Mouse (Mus musculus) G1E-ER4 (cell line): Measurements from ENCODE around the gene St7. TPM values are rescaled to one million over a fixed set of nuclear protein-coding genes. Genes with fewer than 3 reads are reported as not detected.

Experiments used
- GATA1 ChIP-seq: IDR thresholded peaks from one replicate; pipeline ENCODE4 v1.8.0; 2012; ENCODE audit warnings: low read length, inconsistent platforms
- polyA plus RNA-seq: library from polyadenylated mRNA; stranded (reverse); fragments of >175 nt; gene quantifications from 2 replicates; pipeline ENCODE4 v1.2.3, GENCODE M21; 2012

St7 gene
- polyA plus RNA-seq, 1 experiment = 5.5 TPM

DNA sequence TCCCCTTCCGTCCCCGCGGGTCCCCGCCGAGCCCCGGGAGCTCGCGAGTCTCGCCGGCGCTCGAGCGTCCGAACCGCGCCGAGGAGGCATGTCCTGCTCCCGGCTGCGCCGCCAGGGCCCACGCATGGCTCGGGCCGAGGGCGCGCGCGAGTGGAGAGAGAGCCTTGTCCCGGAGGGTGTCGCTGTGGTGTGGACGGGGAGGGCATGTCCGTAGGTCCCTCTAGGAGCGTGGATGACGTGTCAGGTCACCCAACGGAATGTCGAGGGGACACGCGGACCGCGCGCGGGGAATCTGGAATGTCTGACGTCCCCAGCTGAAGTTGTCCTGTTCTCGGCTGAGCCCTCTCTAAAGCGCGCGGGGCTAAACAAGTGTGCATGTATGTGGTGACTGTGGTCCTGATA, 1.8 kb downstream of the St7 start:
- no peak for TF ChIP-seq GATA1

DNA sequence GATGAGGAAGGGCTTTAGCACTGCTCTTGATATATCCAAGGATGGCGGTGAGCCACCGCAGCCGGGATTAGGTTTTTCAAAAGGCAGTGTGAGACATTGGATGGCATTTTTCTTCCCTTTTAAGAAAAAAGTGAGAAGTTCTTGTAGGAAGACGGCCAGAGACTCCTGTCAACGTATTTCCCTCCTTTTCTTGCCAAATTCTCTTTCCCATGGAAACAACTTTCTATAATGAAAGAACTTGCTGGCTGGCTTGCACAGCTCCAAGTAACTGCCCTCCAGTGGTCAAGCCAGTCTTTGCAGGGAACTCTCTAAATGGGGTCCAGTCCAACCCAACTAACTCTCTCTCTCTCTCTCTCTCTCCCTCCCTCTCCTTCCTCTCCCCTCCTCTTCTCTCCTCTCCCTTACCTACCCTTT, 3.6 kb downstream of the St7 start:
- no peak for TF ChIP-seq GATA1

DNA sequence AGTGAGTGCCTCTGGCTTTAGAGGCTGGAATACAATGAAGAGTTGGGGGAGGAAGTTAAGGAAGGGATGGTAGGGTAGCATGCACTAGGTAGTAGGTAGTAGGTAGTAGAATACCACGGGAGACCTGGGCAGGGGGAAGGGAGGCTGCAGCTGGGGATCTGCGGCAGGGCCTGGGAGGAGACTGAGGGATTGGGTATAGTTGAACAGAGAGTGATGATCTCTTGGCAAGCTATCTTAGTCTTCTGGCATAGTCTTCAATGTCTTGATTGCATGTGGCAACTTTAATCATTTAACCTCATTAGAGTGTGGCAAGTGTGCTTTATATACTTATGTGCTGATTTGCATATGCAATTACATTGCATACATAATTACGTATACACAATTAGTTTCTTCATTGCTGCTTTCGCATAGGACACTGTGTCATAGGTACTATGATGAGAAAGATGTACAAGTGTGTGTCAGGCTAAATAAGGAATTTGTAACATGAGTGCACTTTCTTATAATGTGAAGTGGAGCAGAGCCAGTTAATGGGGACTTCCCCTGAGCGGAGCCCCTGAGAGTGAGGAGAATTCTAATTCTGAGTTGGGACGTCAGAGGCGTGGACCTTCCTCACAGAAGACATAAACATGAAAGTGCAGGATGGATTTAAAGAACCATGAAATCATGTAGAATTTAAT, 8.3 kb downstream of the St7 start:
- TF ChIP-seq GATA1 = no peak

DNA sequence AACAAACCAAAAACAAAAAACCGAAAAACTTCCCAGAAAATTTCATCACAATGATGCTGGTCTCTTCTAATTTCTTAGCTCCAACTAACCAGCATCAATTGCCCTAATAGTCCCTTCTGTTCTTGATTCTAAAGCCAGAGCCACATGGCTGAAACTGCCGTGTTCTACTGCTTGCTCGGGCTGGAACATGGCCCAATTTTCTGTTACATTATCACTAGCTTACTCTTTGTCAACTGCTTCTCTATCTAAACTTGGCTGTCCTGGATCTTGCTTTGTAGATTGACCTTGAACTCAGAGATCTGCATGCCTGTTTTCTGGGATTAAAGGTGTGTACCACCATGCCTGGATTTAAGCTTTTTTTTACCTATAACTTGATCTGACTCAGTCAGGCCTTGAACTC, 13.2 kb downstream of the St7 start:
- no peak for TF ChIP-seq GATA1

DNA sequence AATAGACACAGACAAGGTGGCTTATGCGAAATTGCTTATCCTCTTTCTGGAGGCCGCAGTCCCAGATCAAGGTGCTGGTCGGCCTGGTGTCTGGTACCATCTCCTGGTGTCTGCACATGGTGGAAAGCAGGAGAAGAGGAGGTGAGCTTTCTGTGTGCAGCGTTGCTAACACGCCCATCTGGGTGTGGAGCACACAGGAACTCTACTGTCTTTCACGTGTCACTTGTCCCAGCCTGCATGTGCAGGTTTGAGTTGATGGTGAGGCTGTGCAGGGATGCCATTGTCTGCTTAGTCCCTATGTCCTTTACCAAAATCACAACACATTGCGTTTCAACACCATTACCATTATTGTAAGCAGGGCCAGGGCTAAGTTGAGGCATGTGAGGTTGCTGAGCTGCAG, 26.2 kb downstream of the St7 start:
- TF ChIP-seq GATA1 = no peak

DNA sequence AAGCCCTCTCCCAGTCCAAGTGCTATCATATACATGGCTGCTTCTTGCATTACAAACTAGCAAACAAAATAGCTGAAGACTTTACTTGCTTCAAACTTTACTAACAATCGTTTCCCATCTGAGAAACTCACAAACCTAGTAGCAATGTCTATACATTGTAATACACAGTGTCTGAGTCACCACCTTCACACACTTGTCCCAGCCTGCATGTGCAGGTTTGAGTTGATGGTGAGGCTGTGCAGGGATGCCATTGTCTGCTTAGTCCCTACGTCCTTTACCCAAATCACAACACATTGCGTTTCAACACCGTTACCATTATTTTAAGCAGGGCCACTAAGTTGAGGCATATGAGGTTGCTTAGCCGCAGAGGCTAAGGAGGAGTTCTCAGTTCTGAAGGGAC, 26.7 kb downstream of the St7 start:
- no peak for TF ChIP-seq GATA1

DNA sequence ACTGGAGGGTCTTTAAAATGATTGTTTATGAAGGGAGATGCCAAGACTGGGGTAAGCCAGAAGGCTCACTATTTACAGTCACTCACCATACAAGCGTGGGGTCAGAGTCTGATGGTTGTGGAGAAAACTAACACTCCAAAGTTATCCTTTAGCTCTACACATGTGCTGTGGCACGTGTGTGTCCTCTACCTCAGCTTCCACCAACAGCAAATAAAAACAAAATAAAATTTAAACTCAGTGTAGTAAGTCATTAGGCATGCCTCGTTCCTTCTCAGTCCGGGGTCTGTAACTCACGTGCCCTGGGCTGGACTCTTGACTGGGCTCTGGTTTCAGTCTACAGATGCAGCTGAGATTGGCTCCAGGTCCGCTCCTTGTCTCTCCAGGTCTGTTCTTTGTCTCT, 27.3 kb downstream of the St7 start:
- no peak for TF ChIP-seq GATA1

DNA sequence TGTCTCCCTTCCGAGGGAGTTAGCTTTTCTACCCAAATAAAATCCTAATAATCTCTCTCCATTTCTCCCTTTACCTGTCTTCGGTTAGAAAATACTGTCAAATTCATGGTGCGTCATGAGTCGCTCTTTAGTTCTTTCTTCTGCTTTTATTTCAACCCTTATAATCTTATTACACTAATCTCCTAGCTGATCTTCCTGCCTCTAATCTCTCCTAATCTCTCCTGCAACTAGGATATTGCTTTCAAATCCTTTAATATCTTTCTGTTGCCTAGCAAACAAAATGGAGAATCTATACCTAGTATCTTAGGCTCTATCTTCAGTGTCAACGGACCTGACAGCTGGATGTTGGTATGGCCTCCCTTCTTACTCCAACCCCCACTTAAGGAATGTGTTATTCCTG, 29.0 kb downstream of the St7 start:
- no peak for TF ChIP-seq GATA1

DNA sequence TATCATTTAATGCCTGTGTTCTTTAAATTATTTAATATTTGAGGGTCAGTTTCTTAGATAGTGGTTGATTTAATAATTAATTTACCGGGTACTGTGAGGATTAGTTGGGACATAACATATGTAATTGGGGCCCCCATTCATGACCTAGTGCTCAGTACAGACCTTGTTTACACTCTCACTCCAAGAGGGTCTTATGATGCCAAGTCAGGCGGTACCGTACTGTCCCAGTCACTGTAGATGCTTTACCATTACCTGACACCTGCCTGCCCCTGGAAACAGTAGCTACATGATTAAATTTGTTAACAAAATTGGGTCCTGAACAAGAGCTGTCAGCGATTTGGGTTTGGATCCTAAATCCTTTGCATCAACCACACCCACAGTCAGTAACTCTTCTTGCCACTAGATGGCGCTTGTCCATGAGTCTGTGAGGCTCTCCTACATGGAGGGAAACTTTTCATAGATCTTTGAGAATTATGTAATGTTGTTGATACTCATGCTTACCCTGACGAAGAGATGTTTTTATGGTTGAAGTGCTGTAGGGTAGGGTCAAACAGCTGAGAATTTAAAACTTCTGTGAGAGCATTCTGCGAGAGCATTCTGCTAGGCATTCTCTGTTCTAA, 33.2 kb downstream of the St7 start:
- TF ChIP-seq GATA1 = no peak

DNA sequence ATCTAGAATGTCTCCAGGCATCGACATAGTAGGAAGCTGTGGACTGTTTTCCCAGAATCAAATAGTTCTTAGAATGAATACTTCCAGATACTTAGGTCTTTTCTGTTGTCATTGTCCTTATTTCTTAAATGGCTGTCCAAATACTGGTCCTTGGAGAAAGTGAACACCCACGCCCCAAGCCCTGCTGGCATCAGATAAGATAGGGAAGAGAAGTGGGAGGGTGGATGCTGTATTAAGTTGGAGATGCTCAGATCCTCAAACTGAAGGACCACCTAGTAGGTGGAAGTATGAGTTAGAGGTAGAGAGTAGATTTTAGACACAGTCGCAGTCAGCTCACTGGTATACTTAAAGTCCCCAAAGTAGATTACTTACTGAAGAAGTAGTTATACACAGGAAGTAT, 34.5 kb downstream of the St7 start:
- TF ChIP-seq GATA1 = peak; percentile 34

DNA sequence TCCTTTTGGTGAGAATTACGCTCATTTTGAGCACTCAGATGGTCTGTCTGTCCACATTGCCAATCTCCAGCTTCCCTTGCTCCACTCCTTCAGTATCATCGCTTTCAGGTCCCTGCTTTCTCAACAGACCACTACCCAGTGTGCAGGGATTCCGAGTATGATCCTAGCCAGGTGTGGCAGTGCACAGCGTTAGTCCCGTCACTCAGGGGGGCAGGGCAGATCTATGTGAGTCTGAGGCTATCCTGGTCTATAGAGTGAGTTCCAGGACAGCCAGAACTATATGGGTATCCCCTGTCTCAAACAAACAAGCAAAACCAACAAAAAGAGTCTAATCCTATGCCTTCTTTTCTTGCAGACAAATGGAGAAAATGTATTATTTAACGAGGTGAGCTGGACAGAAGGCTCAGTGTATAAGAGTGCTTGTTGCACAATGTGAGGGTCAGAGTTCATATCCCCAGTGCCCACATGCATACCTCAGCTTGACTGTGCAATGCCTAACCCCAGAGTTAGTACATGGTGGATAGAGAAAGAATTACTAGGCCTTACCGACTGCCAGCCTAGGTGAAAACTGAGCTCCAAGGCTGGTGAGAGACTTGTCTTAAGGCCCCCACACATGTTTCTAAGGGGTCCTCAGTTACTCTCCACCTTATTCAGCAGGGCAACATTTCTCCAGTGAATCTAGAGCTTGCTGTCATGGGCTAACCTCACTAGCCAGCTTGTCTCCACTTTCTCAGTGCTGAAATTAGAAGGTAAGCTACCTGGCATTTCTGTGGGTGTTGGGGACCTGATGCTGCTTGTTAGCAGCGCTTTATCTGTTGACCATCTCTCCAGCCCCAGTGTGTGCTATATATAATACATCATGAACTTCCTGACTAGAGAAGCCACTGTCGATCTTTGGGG, 35.4 kb downstream of the St7 start:
- no peak for TF ChIP-seq GATA1

DNA sequence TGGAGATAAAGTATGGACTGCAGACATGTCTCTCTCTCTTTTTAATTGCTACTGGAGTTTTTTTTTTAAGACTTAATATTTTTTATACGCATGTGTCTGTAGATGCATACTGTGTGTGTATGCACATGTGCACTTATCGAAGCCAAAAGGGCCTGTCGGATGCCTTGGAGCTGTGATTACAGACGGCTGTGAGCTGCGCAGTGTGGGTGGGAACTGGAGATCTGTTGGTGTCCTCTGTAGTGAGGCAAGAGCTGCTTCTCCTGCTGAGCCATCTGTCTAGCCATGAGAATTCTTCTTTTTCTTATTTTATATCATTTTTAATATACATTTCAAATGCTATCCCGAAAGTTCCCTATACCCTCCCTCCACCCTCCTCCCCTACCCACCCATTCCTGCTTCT, 37.4 kb downstream of the St7 start:
- no peak for TF ChIP-seq GATA1

DNA sequence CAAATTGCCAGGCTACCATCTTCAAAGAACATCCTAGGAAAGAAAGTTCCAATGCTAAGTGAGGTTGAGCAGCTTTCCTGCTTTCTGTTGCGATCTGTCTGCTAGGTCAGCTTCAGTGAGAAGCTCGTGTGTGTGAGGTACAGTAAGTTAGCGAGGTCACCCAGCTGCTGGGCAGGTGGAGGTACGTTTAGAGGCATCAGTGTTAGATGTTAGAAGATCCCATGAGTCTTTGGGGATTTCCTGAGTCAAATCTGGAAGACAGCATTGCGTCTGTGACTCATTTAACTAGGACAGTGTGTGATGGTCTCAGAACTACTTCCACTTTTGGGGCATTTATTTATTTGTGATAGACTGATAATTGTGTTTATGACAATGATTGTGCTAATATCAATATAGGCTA, 39.0 kb downstream of the St7 start:
- no peak for TF ChIP-seq GATA1

DNA sequence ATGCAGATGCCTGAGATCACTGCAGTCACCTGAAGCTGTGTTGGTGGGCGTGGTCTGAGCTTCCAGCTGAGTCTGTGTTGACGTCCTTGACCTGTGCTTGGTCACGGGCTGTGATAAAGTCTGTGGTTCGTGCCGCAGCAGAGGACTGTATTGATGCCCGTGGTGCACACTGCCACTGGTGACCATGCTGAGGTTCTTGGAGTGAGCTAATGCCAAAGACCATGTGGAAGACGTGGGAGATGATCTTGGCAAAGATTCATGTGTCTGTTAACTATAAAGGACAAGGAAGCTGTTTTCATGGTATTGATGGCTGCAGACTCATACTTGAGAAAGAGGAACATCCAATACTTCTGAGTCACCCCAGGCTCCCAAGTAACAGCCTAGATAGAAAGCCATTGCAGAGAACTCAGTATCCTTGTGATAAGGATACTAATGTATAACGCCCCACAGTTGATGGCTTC, 41.2 kb downstream of the St7 start:
- no peak for TF ChIP-seq GATA1

DNA sequence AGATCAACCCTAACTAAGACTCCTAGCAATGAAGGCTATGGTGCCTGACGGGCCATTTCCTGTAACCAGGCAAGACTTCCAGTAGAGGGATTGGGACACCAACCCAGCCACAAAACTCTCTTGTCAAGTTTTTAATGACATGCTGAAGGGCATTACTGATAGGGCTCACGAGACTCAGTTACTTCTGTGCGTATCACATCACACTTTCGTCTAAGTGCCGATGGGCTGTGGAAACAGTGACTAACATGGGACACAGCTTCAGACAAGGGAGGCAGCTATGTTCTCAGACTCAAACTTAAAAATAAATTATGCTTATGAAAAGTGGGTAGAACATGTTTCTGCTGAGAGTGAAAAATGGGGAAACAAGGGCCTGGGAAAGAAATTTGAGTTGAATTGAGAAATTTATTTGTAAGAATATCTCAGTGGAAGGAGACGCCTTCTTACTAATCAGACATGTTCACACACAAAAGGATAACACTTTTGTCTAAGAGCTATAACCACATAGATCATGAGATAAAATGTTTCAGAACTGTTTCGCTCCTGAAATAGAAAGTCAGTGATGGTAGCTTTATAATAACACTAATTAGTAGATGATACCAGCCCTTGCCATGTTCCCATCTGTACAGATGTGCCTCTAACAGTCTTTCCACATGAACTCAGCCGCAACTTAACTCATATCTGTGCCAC, 44.7 kb downstream of the St7 start:
- TF ChIP-seq GATA1 = peak; percentile 22

DNA sequence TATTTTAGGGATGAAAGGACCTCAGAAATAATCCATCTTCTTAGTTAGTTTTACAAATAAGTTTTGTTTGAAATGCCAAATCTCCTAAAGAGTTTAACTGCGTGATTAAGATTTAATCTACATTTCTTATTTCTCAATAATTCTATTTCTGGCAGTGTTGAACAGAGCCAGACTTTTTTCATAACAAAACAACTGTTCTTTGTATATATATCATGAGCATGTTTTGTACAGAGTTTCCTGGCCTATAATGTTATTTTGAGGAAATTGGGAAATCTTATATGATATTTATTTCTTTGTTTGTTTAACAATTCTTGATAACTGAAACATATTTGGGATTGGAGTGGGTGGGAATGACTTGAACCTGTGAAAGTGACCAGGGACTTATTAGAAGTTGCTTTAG, 47.4 kb downstream of the St7 start:
- no peak for TF ChIP-seq GATA1
